Mouse (Mus musculus): ENCODE data around the gene Ehd1. TPM values are rescaled to one million over a fixed set of nuclear protein-coding genes. Genes with fewer than 3 reads are reported as not detected.

Ehd1 gene
- polyA plus RNA-seq (2015; fragmentation: Nextera tagmentation; extraction: Ambion mirVana), result 70.0 and 72.4 TPM in 2 replicates

DNA sequence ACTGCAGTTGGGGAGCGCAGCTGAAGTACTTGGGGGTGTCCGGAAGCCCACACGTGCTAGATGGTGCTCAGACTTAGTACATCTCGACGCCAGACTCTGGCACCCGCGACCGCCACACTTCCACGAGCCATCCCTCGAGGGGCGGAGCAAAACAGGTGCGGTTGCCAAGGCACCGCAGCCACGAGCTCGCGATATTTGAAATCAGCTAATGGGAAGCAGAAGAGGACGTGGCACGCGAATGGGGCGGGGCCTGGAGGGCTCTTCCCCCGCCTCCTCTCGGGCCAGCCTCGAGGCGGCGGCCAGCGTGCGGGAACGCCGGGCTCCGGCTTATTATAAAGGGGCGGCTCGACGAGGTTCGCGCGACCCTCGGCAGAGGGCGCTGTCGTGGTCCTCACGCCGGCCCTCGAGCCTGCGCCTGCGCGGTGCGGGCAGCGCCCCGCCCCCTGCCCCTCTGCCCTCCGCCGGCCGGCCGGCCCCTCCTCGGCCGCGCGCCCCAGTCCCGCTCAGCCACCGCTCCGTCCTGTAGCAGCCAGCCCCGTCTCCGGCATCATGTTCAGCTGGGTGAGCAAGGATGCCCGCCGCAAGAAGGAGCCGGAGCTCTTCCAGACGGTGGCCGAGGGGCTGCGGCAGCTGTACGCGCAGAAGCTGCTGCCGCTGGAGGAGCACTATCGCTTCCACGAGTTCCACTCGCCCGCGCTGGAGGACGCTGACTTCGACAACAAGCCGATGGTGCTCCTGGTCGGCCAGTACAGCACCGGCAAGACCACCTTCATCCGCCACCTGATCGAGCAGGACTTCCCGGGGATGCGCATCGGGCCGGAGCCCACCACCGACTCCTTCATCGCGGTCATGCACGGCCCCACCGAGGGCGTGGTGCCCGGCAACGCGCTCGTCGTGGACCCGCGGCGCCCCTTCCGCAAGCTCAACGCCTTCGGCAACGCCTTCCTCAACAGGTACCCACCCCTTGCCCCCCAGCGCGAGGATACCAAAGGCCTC lies at the start of gene Ehd1:
Ehd1 (plus strand) TSS at position 300 of the 996 bp plus-strand sequence.
- Histone ChIP-seq H3K4me1 (peaks cover 53% of the 10 kb centered on the region), H3K27ac (replicated peaks) (peak within 1 kb of the TSS; percentile 84), H3K9me3 (no peaks in the 10 kb centered on the region), H3K36me3 (peaks cover 19% of the 10 kb centered on the region), H3K4me2 (peak within 1 kb of the TSS; percentile 92), H3K9ac (peak within 1 kb of the TSS; percentile 96), H3K4me3 (peak within 1 kb of the TSS; percentile 92), H3K27me3 (replicated peaks) (peaks cover 4% of the 10 kb centered on the region; the same call in 1 of the 2 replicates)
- peak; percentile 87 for ATAC-seq (ENCODE audit: extremely low read depth, insufficient number of reproducible peaks, low FRiP score, low TSS enrichment)
- WGBS, result under 1% methylated on average over 103 of the region's 106 CpGs

DNA sequence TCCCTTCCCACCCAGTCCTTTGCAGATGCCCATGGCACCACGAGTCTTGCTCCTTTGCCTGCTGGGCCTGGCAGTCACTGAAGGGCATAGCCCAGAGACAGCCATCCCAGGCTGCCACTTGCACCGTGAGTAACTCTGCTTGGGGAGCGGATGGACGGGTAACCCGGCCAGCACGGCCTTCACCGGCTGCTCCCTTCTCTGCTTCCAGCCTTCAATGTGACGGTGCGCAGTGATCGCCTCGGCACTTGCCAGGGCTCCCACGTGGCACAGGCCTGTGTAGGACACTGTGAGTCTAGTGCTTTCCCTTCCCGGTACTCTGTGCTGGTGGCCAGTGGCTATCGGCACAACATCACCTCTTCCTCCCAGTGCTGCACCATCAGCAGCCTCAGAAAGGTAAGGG lies 49.8 kb upstream of the Ehd1 start:
- no peak overlapping the region for H3K4me2 ChIP-seq
- H3K27ac ChIP-seq (replicated peaks), result no peak overlapping the region
- no peaks in the 10 kb centered on the region for H3K4me1 ChIP-seq
- H3K4me3 ChIP-seq, result no peak overlapping the region
- H3K36me3 ChIP-seq, result peaks cover 52% of the 10 kb centered on the region
- no peak for ATAC-seq (ENCODE audit: extremely low read depth, insufficient number of reproducible peaks, low FRiP score, low TSS enrichment)
- H3K9me3 ChIP-seq, result no peaks in the 10 kb centered on the region
- 82% methylated on average over 14 of the region's 14 CpGs for WGBS
- H3K9ac ChIP-seq, result no peak overlapping the region
- no peaks in the 10 kb centered on the region for H3K27me3 ChIP-seq (replicated peaks)

DNA sequence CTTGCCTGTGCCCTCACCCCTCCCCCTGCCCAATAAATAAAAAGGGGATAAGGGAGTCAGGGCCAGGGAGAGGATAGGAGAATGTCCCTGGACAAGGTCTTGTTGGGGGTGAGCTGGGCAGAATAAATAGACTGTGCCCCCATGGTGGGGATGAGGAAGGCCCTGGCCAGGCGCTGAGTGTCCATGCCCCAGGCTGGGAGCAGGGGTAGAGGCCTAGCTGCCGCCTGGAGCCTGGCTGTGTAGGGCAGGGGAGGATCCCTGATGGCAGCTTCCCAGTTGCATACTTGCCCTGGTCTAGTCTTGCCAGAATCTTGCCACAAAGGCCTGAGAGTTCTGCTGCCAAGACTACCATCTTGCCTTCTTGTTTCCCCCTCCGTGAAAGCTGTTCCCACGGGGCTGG lies 48.7 kb upstream of the Ehd1 start:
- ATAC-seq (ENCODE audit: extremely low read depth, insufficient number of reproducible peaks, low FRiP score, low TSS enrichment), result no peak
- peaks cover 62% of the 10 kb centered on the region for H3K36me3 ChIP-seq
- H3K27me3 ChIP-seq (replicated peaks), result no peaks in the 10 kb centered on the region
- no peak overlapping the region for H3K9ac ChIP-seq
- H3K27ac ChIP-seq (replicated peaks), result no peak overlapping the region
- H3K4me3 ChIP-seq, result no peak overlapping the region
- H3K4me1 ChIP-seq, result no peaks in the 10 kb centered on the region
- no peak overlapping the region for H3K4me2 ChIP-seq
- 79% methylated on average over 4 of the region's 4 CpGs for WGBS
- H3K9me3 ChIP-seq, result no peaks in the 10 kb centered on the region

DNA sequence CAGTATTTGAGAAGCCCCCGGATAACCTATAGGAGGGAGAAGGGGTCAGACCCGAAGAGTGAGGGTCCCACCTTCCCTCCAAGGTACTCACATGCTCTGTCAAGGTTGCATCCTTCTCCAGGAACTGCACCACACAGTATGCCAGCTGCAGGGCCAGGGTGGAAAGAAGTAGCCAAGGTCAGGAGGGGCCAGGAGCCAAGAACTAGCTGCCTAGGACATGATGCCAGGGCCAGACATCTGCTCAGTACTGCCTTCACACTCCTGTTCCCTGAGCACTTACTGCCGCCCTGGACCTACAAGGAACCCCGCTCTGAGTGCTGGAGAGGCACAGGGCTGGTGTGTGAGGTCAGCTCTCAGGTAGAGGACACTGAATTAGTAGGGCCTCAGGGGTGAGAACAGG lies 46.1 kb upstream of the Ehd1 start:
- ATAC-seq (ENCODE audit: extremely low read depth, insufficient number of reproducible peaks, low FRiP score, low TSS enrichment), result no peak
- 85% methylated on average over 4 of the region's 4 CpGs for WGBS
- H3K36me3 ChIP-seq, result peaks cover 71% of the 10 kb centered on the region

DNA sequence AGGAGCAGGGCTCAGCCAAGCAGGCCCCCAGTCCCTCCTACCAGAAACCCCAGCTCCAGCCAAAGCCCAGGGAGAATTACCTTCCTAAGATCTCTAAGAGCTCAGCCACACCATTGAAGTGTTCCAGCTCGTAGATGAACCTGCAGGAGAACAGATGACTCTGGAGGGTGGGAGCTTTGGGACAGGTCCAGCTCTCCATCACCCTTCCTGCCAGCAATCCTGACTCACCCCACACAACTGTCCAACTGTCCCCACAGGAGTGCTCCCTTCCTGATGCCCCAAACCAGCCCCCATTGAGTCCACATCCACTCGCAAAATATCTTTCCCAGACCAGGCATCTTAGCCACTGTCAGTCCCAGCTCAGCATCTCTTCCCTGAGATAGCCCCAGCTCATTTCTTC lies 45.5 kb upstream of the Ehd1 start:
- Histone ChIP-seq H3K4me3 (no peak overlapping the region), H3K27ac (replicated peaks) (no peak overlapping the region), H3K36me3 (peaks cover 71% of the 10 kb centered on the region), H3K27me3 (replicated peaks) (no peaks in the 10 kb centered on the region), H3K9me3 (no peaks in the 10 kb centered on the region), H3K4me2 (no peak overlapping the region), H3K4me1 (peaks cover 19% of the 10 kb centered on the region), H3K9ac (no peak overlapping the region)
- WGBS, result 80% methylated on average over 2 of the region's 2 CpGs
- no peak for ATAC-seq (ENCODE audit: extremely low read depth, insufficient number of reproducible peaks, low FRiP score, low TSS enrichment)

More for the DNA sequence above, 46.1 kb upstream of the Ehd1 start:
- Histone ChIP-seq H3K27ac (replicated peaks) (no peak overlapping the region), H3K4me2 (no peak overlapping the region), H3K27me3 (replicated peaks) (no peaks in the 10 kb centered on the region), H3K4me1 (peaks cover 19% of the 10 kb centered on the region), H3K9me3 (no peaks in the 10 kb centered on the region), H3K9ac (no peak overlapping the region), H3K4me3 (no peak overlapping the region)

DNA sequence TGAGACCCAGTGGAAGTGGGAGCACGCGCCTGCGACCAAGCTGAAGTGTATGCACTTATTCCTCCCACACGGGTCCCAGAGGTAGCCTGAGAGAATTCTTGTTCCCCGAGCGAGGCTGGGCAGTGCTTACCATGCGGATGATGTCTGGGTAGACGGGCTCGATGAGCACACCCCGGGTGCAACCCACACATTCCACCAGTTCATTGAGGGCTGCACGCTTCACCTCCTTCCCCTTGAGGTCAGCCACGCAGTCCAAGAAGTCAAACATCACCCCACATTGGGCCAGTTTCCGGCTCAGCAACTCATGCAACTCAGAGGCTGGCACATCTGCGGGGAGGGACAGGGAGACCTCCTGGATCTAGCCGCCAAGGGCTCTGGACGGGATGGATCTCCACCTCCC lies 42.9 kb upstream of the Ehd1 start:
- Histone ChIP-seq H3K9ac (peak overlapping the region; percentile 94), H3K4me1 (peaks cover 25% of the 10 kb centered on the region), H3K27ac (replicated peaks) (no peak overlapping the region), H3K27me3 (replicated peaks) (no peaks in the 10 kb centered on the region), H3K4me2 (peak overlapping the region; percentile 88; the same call in 1 of the 2 replicates), H3K4me3 (no peak overlapping the region; the same call in 1 of the 2 replicates), H3K36me3 (peaks cover 50% of the 10 kb centered on the region), H3K9me3 (no peaks in the 10 kb centered on the region)
- 86% methylated on average over 16 of the region's 16 CpGs for WGBS
- no peak for ATAC-seq (ENCODE audit: extremely low read depth, insufficient number of reproducible peaks, low FRiP score, low TSS enrichment)

DNA sequence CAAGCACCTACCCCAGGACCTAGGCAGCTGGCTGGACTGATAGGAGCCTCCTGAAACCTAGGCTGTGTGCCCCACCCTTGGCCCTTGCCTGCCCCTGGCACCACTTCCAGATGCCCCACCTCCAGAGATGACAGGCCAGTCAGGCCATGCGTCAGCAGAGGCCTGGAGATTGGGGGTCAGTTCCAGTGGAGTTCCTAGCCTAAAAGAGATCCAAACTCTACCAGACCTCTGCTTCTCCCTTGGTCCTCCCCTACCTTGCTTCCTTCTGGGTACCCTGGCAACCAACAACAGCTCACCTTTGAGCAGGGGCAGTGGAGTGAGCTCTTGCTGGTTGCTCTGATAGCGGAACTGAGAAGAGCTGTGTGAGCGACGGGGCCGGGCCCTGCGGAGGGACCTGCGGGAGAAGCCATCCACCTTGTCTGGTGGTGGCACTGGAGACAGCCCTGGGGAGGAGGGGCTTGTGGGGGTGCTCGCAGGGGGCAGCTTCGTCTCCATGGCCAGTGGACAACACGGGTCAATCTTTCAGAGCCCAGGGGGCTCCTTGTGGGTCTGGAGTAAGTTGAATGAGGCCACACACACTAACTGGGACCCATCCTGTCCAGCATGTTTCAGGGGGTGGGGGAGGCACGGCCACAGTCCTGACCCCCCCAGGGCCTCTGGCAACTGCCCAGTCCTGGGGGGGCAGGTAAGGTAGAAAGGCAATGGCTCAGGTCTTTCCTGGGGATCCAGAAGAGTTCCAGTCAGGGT lies 42.0 kb upstream of the Ehd1 start:
- ATAC-seq (ENCODE audit: extremely low read depth, insufficient number of reproducible peaks, low FRiP score, low TSS enrichment), result no peak
- Histone ChIP-seq H3K9ac (peak overlapping the region; percentile 94), H3K27me3 (replicated peaks) (no peaks in the 10 kb centered on the region), H3K4me3 (peak overlapping the region; percentile 88), H3K4me1 (peaks cover 25% of the 10 kb centered on the region), H3K9me3 (no peaks in the 10 kb centered on the region), H3K27ac (replicated peaks) (no peak overlapping the region), H3K36me3 (peaks cover 42% of the 10 kb centered on the region), H3K4me2 (peak overlapping the region; percentile 88)
- WGBS, result 62% methylated on average over 11 of the region's 11 CpGs

DNA sequence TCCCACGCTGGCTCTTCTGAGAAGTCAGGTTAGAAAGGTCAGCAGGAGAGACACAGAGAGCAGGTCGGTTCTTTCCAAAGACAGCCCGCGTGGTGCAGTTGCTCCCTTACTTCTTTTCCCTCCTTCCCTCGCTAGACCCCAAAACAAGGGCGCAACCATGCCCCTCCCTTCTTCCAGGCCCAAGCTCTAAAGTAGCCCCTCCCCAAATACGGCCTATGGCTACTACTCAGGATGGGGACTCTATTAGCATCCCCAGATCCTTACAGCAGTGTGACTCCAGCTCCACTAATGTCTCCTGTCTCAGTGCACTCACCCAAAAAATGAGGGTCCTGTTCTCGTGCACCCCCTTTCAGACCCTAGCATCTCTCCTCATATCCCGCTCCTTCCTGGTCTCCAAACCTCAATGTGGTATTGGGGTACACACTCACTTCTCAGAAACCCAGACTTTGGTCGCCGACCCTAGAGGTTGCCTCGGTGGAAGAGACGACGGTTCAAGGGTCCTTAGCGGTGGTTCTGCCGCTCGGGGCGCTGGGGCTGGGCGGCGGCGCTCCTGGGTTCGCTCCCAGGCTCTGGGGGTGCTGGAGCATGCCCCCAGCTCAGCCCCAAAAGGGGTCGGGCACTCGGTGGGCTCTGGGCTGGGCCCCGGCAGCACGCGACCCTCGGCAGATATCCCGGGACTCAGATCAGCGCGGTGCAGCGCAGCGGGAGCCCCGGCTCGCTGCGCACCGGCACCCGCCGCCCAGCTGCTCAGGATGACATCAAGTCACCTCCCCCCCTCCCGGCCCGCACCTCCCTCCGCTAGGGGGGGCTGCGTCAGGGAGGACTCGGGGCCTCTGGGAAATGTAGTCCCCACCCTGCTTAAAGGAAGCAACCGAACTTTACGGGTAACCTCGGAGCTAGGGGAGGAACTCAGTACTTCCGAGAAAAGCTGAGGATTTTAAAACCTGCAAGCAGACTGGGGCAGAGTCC lies 41.2 kb upstream of the Ehd1 start, which contains the start of gene Ppp2r5b:
Ppp2r5b (minus strand) TSS at position 789 of the 969 bp plus-strand sequence.
- peaks cover 30% of the 10 kb centered on the region for H3K4me1 ChIP-seq
- WGBS, result 3% methylated on average over 48 of the region's 48 CpGs
- H3K9me3 ChIP-seq, result no peaks in the 10 kb centered on the region
- peak within 1 kb of the TSS; percentile 98 for H3K27ac ChIP-seq (replicated peaks)
- peak within 1 kb of the TSS; percentile 88 for H3K4me2 ChIP-seq
- no peaks in the 10 kb centered on the region for H3K27me3 ChIP-seq (replicated peaks)
- peak; percentile 84 for ATAC-seq (ENCODE audit: extremely low read depth, insufficient number of reproducible peaks, low FRiP score, low TSS enrichment)
- peak within 1 kb of the TSS; percentile 94 for H3K9ac ChIP-seq
- H3K4me3 ChIP-seq, result peak within 1 kb of the TSS; percentile 88
- H3K36me3 ChIP-seq, result peaks cover 33% of the 10 kb centered on the region

DNA sequence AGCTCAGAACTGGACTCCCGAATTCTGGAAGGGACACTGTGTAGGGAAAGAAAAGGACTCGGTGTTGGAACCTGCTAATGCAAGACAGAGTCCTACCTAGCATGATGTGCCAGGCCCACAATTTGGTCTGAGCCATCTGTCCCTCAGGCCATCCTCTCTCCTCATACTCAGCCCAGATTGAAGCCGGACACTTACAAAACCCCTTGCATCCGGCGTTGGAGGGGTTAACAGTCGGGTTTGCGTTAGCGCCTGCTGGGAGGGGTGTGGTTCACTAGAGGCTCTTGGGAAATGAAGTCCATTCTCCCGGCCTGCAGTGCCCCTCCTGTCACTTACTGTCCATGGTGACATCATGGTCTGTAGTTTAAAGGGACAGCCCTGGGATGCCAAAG lies 40.5 kb upstream of the Ehd1 start:
- peaks cover 34% of the 10 kb centered on the region for H3K4me1 ChIP-seq
- peak overlapping the region; percentile 88 for H3K4me3 ChIP-seq
- H3K27ac ChIP-seq (replicated peaks), result peak overlapping the region; percentile 98
- H3K36me3 ChIP-seq, result peaks cover 26% of the 10 kb centered on the region
- H3K4me2 ChIP-seq, result peak overlapping the region; percentile 88
- WGBS, result 0% methylated on average over 9 of the region's 9 CpGs
- no peaks in the 10 kb centered on the region for H3K9me3 ChIP-seq
- H3K27me3 ChIP-seq (replicated peaks), result no peaks in the 10 kb centered on the region
- H3K9ac ChIP-seq, result peak overlapping the region; percentile 94
- peak; percentile 87 for ATAC-seq (ENCODE audit: extremely low read depth, insufficient number of reproducible peaks, low FRiP score, low TSS enrichment)

DNA sequence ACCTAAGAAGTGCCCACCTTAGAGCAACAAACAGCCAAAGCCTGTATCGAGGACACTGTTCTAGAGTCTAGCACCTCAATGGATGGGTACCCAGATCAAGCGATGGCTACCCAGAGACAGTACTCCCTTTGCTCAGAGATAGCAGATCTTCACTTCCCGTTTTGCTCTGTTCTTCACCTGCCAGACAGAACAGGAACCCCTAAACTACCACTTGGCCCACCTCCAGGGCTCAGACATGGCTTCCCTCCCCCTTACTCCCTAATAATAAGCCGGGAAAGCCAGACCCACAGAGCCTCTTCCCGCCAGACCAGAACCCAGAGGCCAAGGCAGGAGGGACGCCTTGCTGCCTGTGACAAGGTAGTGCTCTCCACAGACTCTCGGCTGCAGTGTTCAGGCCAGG lies 39.7 kb upstream of the Ehd1 start:
- Histone ChIP-seq H3K9ac (no peak overlapping the region), H3K27ac (replicated peaks) (no peak overlapping the region), H3K27me3 (replicated peaks) (no peaks in the 10 kb centered on the region), H3K4me2 (peak overlapping the region; percentile 88; the same call in 1 of the 2 replicates), H3K9me3 (no peaks in the 10 kb centered on the region), H3K4me1 (peaks cover 34% of the 10 kb centered on the region), H3K4me3 (no peak overlapping the region), H3K36me3 (peaks cover 18% of the 10 kb centered on the region)
- 63% methylated on average over 7 of the region's 7 CpGs for WGBS
- no peak for ATAC-seq (ENCODE audit: extremely low read depth, insufficient number of reproducible peaks, low FRiP score, low TSS enrichment)

All from heart, embryonic 13.5 days (tissue).